Mouse (Mus musculus) heart, postnatal 14 days (tissue): ENCODE results near the gene Pyy. TPM values are rescaled to one million over a fixed set of nuclear protein-coding genes. Genes with fewer than 3 reads are reported as not detected.

Experiments
- total RNA-seq, 2 experiments: library from RNA; stranded (reverse); gene quantifications; 2 replicates each; pipeline ENCODE4 v1.2.3; 2021

The Pyy gene
- total RNA-seq, 2 experiments from 2014 or later = not detected

Other genes with a start within 250 kb of the Pyy start
- 10 to 100 TPM; 13.4 to 18.0 TPM for gene Meox1, start 213.5 kb downstream of the Pyy start, total RNA-seq
- 1 to 10 TPM in 1 of 2 experiments, under 1 TPM in 1; 0.68 to 1.3 TPM for gene Sost, start 140.8 kb downstream of the Pyy start, total RNA-seq
- not detected for gene Cfap97d1, start 123.6 kb downstream of the Pyy start, total RNA-seq
- gene Dusp3, start 120.8 kb downstream of the Pyy start, total RNA-seq = 100 to 1,000 TPM; 130 to 137 TPM
- gene Mpp3, start 79.4 kb downstream of the Pyy start, total RNA-seq = 1 to 10 TPM; 4.3 to 5.2 TPM
- 10 to 100 TPM; 61.8 to 69.1 TPM for gene Cd300lg, start 66.3 kb downstream of the Pyy start, total RNA-seq
- gene Mpp2, start 19.3 kb downstream of the Pyy start, total RNA-seq = 1 to 10 TPM; 2.7 to 3.8 TPM
- not detected for gene Ppy, start 6.5 kb downstream of the Pyy start, total RNA-seq
- not detected for gene Nags, start 37.7 kb upstream of the Pyy start, total RNA-seq
- 10 to 100 TPM; 14.5 TPM for gene Tmem101, start 48.6 kb upstream of the Pyy start, total RNA-seq
- gene Lsm12, start 77.5 kb upstream of the Pyy start, total RNA-seq = 10 to 100 TPM; 44.4 to 47.6 TPM
- 10 to 100 TPM; 35.0 to 35.7 TPM for gene G6pc3, start 81.8 kb upstream of the Pyy start, total RNA-seq
- gene Hdac5, start 122.3 kb upstream of the Pyy start, total RNA-seq = 100 to 1,000 TPM; 122 to 138 TPM
- gene BC030867, start 141.1 kb upstream of the Pyy start, total RNA-seq = under 1 TPM; 0.74 to 0.83 TPM
- under 1 TPM; 0.61 to 0.62 TPM for gene Asb16, start 160.9 kb upstream of the Pyy start, total RNA-seq
- gene Tmub2, start 177.1 kb upstream of the Pyy start, total RNA-seq = 10 to 100 TPM; 26.6 TPM
- 10 to 100 TPM; 26.5 to 29.5 TPM for gene Atxn7l3, start 188.8 kb upstream of the Pyy start, total RNA-seq
- gene Ubtf, start 211.9 kb upstream of the Pyy start, total RNA-seq = 10 to 100 TPM; 60.1 to 69.7 TPM